Mouse (Mus musculus): ENCODE data around the gene Dlg5.

Dlg5 gene

DNA sequence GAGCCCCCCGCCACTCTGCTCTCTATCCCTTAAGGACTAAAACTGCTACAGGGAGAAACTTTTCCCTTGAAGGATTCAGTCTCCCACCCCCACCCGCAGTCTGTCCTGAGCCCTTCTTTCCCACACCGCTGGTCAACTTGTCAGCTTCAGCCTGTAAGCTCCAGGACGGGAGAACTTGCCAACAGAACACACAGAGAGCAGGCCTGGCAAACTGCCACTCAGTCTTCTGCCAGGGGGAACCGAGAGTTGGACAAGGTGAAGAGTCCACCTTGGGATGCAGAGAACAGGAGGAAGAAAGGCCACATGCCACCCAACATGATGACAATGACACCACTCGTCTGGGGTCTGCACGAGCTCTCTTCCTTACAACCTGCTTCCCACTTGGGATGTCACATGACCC, 56.1 kb downstream of the Dlg5 start:
- no peak for DNase-seq (ENCODE audit: low read depth)

DNA sequence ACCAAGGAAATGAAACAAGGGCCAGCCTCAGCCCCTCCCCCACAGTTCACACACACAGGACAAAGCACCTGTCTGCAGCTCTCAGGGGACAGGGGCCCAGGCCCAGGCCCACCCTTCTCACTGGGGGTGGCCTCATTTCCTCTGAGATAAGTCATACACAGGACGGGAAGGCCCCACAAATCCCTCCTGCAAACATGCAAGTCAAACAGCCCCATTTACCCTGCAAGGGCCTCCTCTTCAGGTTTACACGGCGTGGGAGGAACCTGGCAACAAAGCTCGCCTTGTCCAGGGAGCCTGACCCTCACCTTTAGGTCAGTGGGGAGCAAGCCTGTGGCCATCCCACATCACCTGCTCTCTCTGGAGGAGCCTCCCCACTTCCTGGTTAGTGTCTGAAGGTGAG, 60.2 kb downstream of the Dlg5 start:
- no peak for DNase-seq (ENCODE audit: low read depth)

DNA sequence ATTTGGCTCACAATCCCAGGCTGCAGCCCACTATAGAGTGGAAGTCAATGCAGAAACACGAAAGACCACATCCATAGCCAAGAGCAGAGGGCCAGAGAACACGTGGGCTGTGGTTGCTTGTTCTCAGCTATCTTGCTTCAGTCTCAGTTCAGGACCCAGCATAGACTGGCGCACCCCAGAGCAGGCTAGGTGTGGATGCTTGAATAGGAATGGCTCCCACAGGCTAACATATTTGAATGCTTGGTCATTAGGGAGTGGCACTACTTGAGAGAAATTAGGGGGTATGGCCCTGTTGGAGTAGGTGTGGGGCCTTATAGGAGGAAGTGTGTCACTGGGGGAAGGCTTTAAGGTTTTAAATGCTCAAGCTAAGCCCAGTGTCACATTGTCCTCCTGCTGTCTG, 62.8 kb downstream of the Dlg5 start:
- no peak for DNase-seq (ENCODE audit: low read depth)

DNA sequence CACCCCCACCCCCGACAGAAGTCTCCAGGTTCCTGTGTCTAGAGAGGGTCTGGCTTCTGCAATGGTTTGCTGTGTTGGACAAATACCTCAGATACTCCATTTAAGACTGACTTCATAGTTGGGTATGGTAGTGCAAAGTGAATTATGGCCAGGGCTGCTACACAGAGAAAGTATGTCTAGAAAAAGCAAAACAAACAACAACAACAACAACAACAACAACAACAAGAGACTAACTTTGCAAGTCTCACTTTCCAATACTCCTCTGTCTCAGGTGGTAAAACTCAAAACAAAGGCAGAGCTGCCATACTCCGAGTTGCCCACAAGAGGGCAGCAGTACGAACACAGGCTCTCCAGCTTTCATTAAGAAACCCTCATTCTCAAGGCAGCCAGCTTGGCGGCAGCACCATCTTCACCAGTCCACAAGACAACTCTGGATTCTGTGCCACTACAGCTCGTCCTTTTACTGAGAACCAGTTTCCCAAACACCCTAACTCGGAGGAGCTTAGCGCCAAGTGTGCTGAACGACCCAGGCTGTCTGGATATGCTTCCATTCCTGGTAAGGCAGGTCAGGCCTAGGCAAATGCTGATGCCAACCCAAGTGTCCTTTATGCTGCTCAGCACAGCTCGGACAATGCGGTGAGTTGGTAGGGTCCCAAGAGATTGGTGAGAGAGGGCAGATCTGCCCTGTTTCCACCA, 63.8 kb downstream of the Dlg5 start:
- DNase-seq (ENCODE audit: low read depth) = peak; percentile 55

DNA sequence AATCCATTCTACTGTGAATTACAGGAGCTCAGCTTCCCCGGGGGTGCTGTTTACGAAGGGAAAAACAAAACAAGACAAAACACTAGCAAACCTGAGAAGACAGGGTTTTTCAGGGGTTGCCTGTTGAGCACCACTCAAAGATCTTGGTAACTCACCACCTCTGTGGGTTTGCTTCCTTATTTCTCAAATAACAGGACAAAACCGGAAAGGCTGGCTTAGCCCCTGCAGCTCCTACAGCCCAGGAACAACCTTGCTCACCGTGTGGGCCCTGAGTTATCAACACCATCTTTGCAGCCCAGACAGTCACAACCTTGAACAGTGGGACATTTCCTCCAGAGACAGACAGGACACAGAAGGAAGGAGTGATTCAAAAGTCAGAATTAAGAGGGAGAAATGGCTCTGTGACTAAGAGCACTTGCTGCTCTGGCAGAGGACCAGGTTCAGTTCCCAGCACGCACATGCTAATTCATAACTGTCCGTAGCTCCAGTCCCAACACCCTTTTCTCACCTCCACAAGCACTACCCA, 66.2 kb downstream of the Dlg5 start:
- no peak for DNase-seq (ENCODE audit: low read depth)

DNA sequence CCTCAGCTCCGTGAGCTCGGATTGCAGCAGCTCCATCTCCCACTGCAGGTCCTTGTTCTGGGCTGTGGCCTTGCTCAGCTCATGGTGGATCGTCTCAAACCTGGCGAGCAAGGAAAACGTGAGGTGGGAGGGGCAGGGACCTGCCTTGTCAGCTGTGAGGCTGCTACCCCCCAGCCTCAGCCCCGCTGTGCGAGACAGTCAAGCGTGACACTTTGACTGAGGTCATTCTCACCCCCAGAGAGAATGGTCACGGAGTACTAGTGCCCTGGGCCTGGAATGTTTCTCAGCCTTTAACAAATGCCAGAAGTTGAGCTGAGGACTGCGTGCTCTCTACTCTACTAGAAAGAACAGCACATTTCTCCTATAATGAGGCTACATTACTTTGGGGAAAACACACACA, 69.1 kb downstream of the Dlg5 start:
- DNase-seq (ENCODE audit: low read depth) = no peak

DNA sequence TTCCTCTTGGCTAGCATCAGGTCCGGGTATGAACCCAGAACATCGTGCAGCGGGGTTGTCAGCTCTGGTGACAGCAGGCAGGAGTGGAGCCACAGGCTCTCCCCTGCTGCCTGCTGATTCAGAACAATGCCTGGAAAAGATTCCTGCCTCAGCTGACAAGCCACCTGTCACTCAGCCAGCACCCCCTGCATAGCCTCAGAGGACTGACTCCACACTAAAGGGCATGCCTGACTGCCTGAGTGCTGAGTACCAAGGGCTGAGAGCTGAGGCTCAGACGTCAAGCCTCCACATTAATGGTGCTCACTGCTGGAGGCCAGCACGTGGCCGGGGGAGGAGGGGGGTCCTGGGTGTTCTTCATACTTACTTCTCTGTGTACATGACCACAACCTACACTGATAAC, 72.4 kb downstream of the Dlg5 start:
- no peak for DNase-seq (ENCODE audit: low read depth)

DNA sequence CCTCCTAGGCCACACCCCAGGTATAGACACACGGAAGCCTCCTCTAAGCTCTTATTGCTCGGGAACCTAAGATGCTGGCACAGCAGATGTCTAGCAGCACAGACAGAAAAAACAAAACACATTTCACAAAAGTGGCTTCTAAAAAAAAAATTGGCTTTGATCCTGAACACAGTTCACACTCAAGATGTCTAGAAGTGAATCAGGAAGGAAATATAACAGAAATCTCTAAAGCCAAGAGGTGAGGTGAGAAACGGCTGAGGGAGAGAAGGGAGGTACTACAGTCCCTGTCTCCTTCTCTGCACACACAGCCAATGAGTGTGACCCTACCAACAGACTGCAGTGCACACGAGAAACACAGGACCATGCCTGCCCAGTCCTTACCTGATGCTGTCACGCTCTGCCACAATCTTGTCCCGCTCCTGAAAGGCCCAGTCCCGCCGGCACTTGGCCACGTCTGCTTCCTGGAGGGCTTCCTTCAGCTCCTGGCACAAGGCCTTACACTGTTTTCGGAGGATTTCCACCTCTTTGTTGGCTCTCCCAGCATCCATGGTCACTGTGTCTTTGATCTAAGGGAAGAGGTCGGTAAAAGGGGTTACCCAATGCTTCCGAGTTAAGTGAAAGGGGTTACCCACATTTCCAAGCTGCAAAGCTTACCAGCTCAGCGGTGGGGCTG, 73.9 kb downstream of the Dlg5 start:
- DNase-seq (ENCODE audit: low read depth) = no peak

DNA sequence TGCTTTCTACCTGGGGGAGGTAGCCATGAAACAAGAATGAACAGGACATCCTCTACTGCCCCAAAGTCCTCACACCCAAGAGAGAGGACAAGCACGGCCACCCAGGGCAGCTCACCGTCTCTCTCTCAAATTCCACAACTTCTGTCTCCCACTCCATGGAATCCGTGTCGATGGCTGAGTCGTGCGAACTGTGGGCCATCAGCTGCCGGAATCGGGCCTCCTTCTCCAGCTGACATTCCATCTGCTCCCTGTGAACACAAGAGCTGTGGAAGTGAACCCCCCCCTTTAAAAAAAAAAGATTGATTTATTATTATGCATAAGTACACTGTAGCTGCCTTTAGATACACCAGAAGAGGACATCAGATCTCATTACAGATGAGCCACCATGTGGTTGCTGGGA, 79.7 kb downstream of the Dlg5 start:
- no peak for DNase-seq (ENCODE audit: low read depth)

DNA sequence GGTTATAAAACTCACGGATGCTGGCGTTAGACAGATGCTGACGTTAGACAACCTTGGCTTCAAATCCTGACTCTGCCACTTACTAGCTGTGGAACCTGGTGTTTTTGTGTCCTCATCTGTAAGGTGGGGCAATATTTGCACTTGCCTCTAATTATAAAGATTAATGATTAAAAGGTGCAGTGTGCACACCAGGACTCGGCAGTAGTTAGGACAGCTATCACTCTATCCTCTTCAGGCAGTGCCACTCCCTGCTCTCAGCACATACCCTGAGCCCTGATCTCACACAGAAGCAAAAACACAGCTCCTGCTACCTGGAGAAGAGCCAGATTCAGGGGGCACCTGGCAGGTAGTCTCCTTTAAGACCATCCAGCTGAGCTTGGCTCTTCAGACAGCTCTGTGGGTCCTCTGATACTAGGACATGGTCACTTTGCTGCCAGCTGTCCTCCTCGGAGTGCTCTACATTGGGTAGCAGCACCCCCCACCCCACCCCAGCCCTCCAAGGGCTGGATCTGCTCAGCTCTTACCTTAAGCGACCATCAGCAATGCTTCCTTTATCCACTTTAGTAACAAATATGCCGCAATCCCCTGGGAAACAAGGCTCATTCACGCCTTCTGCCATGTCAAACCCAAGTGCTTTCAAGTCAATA, 80.9 kb downstream of the Dlg5 start:
- no peak for DNase-seq (ENCODE audit: low read depth)

DNA sequence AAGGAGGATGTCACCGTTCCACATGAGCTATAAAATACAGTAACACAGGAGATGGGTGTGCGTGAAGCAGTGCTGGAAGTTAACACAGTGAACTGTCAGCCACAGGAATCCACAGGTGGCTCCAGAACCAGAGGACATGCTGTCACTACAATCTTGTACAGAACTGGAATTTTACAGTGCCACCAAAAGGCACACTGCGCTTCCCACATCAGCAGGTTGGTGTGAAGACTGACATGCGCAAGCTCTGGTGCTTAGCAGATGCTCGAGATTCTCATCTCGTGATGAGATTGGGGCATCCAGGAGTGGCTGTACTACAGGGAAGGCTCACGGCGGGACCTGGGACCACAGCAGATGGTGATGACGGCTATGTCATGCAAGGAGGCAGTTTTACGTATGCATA, 82.9 kb downstream of the Dlg5 start:
- DNase-seq (ENCODE audit: low read depth) = no peak

DNA sequence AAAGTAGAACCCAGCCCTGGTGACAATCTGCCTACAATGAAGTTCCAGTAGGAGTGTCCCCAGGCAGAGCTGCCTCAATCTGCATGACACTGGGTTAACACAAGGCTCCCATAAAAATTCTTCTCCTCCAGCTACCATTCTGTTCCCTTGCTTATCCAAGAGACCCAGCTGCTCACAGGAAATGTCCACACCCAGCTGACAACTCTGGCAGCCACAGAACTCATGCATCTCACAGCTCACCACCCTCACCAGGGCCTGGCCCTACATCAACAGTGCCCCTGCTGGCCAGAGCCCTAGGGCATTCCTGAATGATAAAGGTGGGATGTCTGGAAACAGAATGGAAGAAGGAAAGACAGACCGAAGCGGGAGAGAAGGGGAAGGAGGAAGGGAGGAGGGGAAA, 96.8 kb downstream of the Dlg5 start:
- no peak for DNase-seq (ENCODE audit: low read depth)

DNA sequence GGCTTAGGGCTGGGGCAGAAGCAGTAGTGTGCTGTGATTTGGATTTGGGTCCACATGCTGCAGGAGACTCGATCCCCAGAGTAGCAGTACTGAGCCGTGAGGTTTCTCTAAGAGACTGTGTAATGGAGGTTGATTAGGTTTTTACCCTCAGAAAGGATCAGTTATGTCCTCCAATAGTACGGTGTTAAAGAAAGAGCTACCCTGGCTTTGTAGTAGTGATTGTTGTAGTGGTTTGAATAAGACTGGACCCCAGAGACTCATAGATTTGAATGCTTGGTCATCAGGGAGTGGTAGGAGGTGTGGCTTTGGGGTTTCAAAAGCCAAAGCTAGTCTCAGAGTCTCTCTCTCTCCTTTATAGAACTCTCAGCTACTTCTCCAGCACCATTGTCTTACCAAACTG, 100.9 kb downstream of the Dlg5 start:
- no peak for DNase-seq (ENCODE audit: low read depth)

DNA sequence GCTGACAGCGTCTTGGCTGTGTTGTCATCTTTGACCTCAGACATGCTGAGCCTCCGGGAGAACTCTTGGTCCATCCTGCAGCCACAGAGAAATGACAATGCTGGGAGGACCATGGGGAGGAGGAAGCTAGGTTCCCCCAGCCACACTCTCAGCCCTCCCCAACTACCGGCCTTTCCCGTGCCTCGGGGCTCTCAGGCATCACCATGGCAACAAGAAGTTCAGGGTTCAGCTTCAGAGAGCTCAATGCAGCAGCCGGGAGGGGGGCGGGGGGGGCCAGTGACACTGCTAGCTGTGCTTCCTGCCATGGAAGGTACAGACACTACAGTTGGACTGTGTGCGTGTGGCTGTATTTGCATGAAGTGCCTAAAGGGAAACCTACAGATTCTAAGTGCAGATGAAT, 101.3 kb downstream of the Dlg5 start:
- DNase-seq (ENCODE audit: low read depth) = no peak

DNA sequence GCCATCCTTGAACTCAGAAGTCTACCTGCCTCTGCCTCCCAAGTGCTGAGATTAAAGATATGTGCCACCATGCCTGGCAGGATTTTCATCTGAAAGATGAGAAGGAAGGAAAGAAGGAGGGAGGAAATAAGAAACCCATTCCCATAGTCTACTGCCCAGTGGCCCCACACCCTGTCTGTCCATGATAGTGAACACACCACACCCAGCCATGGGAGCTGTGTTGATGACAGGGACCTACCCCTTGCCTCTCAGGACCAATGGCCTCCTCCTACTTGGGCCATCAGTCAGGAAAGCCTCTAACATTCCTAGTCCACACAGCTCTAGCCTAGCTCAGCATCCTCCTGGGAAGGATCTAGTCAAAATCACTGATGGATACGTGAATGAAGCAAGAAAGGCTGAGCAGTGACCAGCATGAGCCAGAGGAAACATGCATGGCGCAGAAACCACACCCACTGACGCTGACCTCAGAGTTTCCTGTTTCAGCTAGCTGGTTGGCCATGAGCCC, 102.7 kb downstream of the Dlg5 start:
- no peak for DNase-seq (ENCODE audit: low read depth)

DNA sequence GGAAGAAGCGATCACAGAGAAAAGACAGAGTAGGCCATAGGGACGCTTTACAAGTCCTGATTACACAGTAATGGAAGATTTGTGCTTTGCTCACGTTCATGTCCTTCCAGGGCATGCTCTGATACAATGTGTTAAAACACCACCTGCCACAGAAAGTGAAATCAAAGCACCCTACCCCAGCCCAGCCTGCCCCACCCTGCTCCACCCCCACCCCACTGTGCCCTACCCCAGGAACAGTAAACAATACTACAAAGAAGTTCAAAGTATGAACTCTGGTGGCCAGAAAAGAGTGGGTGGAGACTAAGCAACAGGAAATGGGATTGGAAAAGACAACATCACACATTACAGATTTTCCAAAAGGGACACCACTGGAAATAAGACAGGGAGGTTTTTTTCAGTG, 104.0 kb downstream of the Dlg5 start:
- no peak for DNase-seq (ENCODE audit: low read depth)

DNA sequence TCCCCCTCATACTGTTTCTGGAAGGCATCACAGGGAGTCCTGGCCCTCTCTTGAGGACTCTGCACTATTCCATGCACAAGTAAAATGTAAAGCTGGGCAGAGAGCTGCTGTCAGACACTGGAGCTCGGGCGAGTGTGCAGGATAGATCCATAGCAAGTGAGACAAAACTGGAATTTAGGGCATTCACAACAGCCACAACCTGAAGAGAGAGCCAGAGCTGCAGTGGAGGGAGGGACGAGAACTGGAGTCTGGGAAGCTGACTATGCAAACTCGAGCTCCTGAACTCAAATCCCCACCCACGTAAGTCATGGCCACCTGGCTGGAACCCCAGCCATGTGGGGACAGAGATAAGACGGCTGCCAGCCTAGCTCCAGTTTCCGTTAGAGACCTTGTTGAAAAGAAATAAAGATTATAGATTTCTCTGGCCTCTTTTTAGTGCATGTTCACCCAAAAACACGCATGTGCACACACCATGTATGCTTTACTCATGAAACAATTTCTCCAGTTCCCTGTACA, 105.4 kb downstream of the Dlg5 start:
- no peak for DNase-seq (ENCODE audit: low read depth)

DNA sequence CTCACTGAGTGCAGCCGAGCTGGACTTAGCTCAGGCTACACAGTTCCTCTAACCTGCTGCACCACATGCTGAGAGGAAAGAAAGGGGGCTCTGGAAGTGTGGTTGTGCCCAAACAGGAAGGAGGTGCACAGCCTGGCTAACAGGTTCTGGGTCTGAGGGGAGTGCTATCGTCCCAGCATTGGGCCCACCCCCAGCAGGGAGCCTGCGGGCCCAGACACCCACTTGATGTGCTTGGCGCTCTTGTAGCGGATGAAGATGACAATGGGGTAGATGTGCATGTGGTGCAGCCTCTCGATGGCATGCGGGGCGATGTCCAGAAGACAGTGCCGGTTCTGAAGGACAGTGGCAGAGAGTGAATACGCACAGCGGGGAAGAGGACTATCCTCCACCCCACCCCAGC, 108.8 kb downstream of the Dlg5 start:
- no peak for DNase-seq (ENCODE audit: low read depth)

DNA sequence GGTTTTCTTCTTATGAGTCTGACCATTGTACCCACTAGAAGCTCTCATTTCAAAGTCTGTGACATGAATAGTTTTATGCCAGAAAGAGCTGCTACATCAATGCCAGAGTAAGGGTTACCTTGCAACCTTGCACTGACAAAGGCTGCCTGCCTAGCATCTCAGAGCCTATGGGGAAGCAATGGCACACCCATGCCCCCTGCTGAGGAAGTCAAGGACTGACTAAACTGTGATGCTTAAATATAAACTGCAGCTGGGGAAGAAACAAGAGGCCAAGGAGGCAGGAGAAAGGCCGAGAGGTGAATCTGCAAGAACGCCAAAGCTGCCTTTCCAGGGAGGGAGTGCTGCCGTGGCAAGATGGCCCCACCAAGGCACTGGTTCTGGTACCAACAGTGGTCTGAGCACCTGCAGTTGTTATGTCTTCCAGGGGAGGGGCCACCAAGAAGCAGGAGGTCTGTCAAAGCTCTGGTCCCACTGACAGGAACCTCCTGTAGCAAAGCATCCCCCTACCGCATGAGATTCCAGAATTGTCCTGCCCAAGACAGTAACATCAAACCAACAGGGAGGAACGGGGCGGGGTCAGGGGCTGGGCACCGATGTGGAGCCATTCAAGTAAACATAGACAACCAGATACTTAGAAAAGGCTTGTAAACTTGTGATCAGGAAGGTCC, 111.0 kb downstream of the Dlg5 start:
- DNase-seq (ENCODE audit: low read depth) = no peak

DNA sequence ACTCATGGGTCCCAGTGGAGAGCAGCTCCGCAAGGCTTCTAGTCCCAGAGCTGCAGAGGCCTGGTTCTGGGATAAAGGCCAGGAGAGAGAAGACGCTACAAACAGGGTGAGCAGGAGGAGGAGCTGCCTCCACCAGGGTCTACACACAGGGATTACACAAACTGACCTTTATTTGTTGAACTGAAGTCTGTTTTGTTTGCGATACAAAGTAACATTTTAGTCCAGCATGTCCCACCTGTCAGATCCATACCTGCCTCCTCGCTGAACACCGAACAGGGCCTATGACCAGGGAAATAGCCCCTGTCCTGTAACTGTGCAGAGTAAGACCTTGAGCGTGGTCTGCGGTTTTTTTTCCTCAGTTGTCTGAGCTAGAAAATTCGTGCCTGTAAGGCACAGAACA, 111.9 kb downstream of the Dlg5 start:
- DNase-seq (ENCODE audit: low read depth) = no peak

DNA sequence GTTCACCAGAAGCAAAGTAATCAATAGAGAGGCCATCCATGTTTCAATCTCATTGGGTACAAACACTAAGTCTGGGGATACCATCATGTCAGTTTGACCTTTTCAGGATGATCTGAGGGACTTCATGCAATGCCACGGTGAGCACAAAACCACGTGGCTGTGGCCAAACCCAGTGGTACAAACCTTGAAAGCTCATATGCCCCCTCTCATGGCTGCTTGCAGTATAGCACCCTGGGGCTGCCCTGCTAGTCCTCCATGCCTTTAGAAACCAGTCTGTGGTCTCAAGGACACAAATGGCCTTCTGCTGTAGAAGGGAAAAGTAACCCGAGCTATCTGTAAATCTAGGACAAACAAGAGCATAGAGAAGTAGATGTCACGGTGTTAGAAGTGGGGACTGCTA, 113.6 kb downstream of the Dlg5 start:
- DNase-seq (ENCODE audit: low read depth) = peak; percentile 23

DNA sequence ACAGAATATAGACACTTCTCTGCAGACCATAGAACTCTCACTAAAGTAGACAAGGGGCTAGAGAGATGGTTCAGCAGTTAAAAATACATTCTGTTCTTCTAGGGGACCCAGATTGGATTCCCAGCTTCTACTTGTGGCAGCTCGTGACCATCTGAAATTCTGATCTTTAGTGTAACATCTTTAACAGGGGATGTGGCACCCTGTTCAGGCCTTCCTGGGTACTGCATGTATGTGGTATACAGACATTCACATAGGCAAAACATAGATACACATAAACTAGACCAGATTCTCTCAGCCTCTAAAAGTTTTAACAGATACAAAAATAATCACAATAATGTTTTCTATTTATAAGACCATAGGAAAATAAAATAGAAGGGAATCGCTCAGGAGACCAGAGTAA, 120.7 kb downstream of the Dlg5 start:
- DNase-seq (ENCODE audit: low read depth) = no peak
